ENCODE assay signal across 8 mouse cellular contexts in genomic region chr11:116412904-116413630, GRCm38 (mm10). TPM values are rescaled to one million over a fixed set of nuclear protein-coding genes. Genes with fewer than 3 reads are reported as not detected.
A peak's percentile ranks its signal among the peaks of the same experiment; 100 is the strongest.
DNase-seq lines count a peak whose midpoint lies in the region; ATAC-seq lines count a peak whose summit lies in the region.

Rnf157 (minus strand) TSS chr11:116413032.

- intact Hi-C loops in gastrocnemius, postnatal 14 days (cut with DNase I; ENCODE audit: low total_unique reads): no loop called here
- intact Hi-C loops in left cerebral cortex, postnatal 25 days (cut with DNase I): loop anchor here (1.0 kb wide), 1 partner anchor 21 kb away; the partner anchor contains the start of gene Ubald2

- peak; percentile 50 for ATAC-seq in megakaryocyte-erythroid progenitor cell, adult 5-6 weeks (replicated peaks; ENCODE audit: low FRiP score, low TSS enrichment, poor library complexity, severe bottlenecking)

- DNase-seq in adrenal gland, adult (ENCODE audit: inconsistent age in 2 of 2, low spot score in 1 of 2): peak; percentile 86 to 92
- peak; percentile 88 for DNase-seq in embryo, embryonic 10.5 days (ENCODE audit: low spot score)
- peak; percentile 83 for DNase-seq in gastrocnemius, postnatal 14 days
- peak; percentile 87 for DNase-seq in induced T-regulatory cell, adult 2 months (ENCODE audit: low read depth)
- DNase-seq in left cerebral cortex, postnatal 25 days (ENCODE audit: low spot score in 2 of 2): peak; percentile 91 to 94
- peak; percentile 91 for DNase-seq in right cerebral cortex, postnatal 14 days
- peak; percentile 81 for DNase-seq in yolk sac, embryonic 10.5 days (ENCODE audit: low spot score)

RNA-seq across cellular contexts. Expression of gene Rnf157, which starts in this region (rescaled TPM):
- 10 to 100 TPM; 38.3 to 48.7 TPM for total RNA-seq in gastrocnemius, postnatal 14 days (2021)
- total RNA-seq in left cerebral cortex, postnatal 25 days (2021): 100 to 1,000 TPM; 252 to 278 TPM
- total RNA-seq in megakaryocyte-erythroid progenitor cell, adult 5-6 weeks (2014; fragmentation: Nextera tagmentation): 8.1 and 12.1 TPM in 2 replicates
- 2.7 and 11.3 TPM in 2 replicates for total RNA-seq in megakaryocyte-erythroid progenitor cell, adult 5-6 weeks (2017)

Comparison
In these comparisons a context has a peak if more than half of its experiments do, and no peak if none do; other contexts are left out.
1. Peak in every context shown above with its lines: DNase-seq and ATAC-seq.
2. RNA of gene Rnf157 (total RNA-seq): 252 to 278 TPM in left cerebral cortex, postnatal 25 days; 38.3 to 48.7 TPM in gastrocnemius, postnatal 14 days and 2.7 to 12.1 TPM in megakaryocyte-erythroid progenitor cell, adult 5-6 weeks; every median in the first group is over 4 times any median in the second.